Mouse (Mus musculus): Measurements from ENCODE around the gene Cds2. TPM values are rescaled to one million over a fixed set of nuclear protein-coding genes. Genes with fewer than 3 reads are reported as not detected.

The Cds2 gene
- total and polyA plus RNA-seq, 3 experiments = 48.9 to 80.9 (median 77.4) TPM

Other genes with a start within 250 kb of the Cds2 start
- 10 to 100 TPM; 10.4 to 11.7 TPM for gene Rassf2, start 232.9 kb upstream of the Cds2 start, total RNA-seq (2021)
- 10.5 and 12.3 TPM in 2 replicates for gene Rassf2, start 232.9 kb upstream of the Cds2 start, polyA plus RNA-seq (2012; rRNA removed)
- gene Slc23a2, start 118.0 kb upstream of the Cds2 start, total RNA-seq (2021) = 100 to 1,000 TPM in 1 of 2 experiments, 10 to 100 TPM in 1; 80.6 to 206 TPM
- gene Slc23a2, start 118.0 kb upstream of the Cds2 start, polyA plus RNA-seq (2012; rRNA removed) = 45.5 and 59.7 TPM in 2 replicates
- 10 to 100 TPM; 38.9 to 46.1 TPM for gene Tmem230, start 15.3 kb upstream of the Cds2 start, total RNA-seq (2021)
- 153 and 204 TPM in 2 replicates for gene Tmem230, start 15.3 kb upstream of the Cds2 start, polyA plus RNA-seq (2012; rRNA removed)
- gene Pcna, start 9.8 kb upstream of the Cds2 start, total RNA-seq (2021) = 10 to 100 TPM; 64.7 to 83.4 TPM
- 45.6 and 62.0 TPM in 2 replicates for gene Pcna, start 9.8 kb upstream of the Cds2 start, polyA plus RNA-seq (2012; rRNA removed)
- gene Prokr2, start 122.3 kb downstream of the Cds2 start, total RNA-seq (2021) = under 1 TPM in 1 of 2 experiments, not detected in 1; 0.09 TPM
- not detected in 2 replicates for gene Prokr2, start 122.3 kb downstream of the Cds2 start, polyA plus RNA-seq (2012; rRNA removed)